Mouse (Mus musculus) liver, adult (tissue): Measurements from ENCODE around the gene Lrrk1.

ENCODE experiments used
- GATA4 ChIP-seq: IDR thresholded peaks from 2 replicates; pipeline ENCODE4 v1.6.1; 2014; ENCODE audit warnings: mild to moderate bottlenecking, low read length; ENCODE audit not compliant: insufficient replicate concordance

The Lrrk1 gene

GRCm38 (mm10) chr7:66219028-66219793 is 168.9 kb downstream of the Lrrk1 start:
- TF ChIP-seq GATA4, result no peak

GRCm38 (mm10) chr7:66218193-66219014 is 169.7 kb downstream of the Lrrk1 start:
- no peak for TF ChIP-seq GATA4

DNA sequence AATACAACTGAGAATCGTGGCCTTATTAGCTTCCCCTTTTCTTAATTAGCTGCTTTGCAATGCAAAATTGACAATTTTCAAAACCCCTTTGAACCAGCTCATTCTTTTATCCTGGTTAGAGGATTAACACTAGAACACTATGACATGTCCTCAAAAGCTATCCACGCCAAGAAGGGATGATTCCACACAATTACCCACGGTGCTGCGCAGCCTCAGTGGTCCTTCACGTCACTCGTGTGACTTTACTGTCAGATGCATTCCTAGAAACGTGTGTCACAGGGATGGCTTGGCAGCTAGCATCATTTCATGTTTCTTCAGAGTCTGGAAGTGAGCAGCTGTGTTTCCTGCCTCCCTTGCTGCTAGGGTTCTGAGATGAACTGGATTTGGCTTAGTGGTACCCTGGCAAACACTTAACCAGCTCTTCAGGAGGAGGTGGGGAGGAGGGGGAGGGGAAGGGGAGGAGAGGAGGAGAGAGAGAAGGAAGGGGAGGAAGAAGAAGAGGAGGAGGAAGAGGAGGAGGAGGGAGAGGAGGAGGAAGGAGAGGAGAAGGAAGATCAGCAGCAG is 170.5 kb downstream of the Lrrk1 start:
- no peak for TF ChIP-seq GATA4

DNA sequence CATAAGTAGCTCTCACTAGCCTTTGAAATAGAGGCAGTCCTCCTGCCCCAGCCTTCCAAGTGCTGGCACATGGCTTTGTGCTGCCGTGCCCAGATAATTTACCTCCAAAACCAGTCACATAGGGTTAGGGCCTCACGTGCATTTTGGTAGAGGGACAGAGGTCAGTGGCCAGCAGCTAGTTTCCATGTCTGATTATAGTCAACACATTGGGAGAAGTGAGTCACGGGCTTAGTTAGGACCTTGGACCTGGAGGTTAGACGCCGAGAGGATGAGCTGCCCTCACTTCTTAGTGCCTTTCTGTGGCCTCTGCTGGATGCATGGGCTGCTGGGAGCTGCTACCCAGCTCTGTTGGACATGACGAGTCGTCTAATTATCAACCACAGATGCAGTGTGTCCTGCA is 171.1 kb downstream of the Lrrk1 start:
- TF ChIP-seq GATA4, result no peak

GRCm38 (mm10) chr7:66215911-66216310 is 172.2 kb downstream of the Lrrk1 start:
- TF ChIP-seq GATA4, result no peak

DNA sequence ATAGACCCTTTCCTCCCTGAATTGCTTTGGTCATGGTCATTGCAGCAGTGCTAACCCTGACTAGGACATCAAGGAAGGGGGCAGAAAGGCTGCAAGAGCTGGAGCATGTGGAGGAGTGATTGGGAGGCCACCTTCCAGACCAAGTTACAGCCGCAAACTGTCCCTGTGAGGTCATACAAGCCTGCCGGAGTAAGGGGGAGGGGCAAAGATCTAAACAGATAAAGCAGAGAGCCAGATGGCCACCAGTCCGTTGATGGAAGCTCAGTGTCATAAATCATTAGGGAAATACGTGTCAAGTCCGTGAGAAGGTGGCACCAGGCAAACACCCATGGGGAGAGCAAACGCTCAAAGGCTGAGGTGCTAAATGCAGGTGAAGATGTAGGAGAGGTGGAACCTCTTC is 173.7 kb downstream of the Lrrk1 start:
- no peak for TF ChIP-seq GATA4

DNA sequence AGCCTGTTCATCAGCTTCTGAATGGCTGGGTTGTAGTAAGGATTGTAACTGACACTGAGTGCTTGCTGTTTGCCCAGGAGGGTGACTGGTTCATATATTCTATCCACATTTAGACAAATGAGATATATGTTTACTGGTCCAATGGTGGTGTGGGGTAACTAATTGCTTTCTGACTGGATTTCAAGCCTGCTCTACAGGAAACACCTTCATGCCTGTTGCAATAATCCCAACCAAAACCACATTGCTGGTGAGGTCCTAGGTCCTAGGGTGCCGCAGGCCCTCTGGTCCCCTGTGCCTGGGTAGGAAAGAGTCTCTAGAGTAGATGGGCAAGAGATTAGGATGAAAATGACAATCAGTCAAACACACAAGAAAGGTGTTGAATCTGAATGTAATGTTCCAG is 175.3 kb downstream of the Lrrk1 start:
- TF ChIP-seq GATA4, result no peak

- TF ChIP-seq GATA4, result no peak
Observed at GRCm38 (mm10) chr7:66209920-66210319, 178.2 kb downstream of the Lrrk1 start.

- no peak for TF ChIP-seq GATA4
Observed at GRCm38 (mm10) chr7:66201657-66202056, 186.5 kb downstream of the Lrrk1 start.

DNA sequence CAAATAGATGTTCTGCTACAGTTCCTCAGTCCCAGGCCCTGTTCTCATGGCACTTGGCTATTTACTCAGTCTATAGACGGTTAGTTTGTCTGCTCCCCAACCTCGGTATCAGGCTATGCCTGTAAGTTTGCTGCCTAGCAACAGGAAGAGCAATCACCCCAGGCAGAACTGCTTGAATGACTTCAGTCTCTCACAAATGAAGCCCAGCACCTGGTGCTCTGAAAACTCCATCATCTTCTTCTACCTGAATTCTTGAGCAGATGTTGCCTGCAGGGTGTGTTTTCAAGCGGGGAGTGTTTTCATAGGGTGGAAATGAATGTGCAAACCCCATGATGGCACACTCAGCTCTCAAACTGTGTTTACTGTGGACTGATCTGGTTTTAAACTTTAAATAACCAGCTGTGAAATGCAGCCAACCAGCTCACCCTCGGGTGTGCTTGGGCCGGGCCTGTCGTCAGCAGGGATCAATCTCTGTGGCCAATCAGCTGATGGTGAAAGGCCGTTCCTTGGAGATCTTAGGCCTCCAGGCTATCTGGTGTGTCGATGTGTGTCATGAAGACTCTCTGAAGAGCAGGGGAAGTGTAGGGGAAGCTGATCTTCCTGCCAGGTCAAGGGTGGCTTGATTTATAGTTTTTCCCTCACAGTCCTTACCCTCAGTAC is 187.2 kb downstream of the Lrrk1 start:
- no peak for TF ChIP-seq GATA4

GRCm38 (mm10) chr7:66200383-66200782 is 187.8 kb downstream of the Lrrk1 start:
- no peak for TF ChIP-seq GATA4

DNA sequence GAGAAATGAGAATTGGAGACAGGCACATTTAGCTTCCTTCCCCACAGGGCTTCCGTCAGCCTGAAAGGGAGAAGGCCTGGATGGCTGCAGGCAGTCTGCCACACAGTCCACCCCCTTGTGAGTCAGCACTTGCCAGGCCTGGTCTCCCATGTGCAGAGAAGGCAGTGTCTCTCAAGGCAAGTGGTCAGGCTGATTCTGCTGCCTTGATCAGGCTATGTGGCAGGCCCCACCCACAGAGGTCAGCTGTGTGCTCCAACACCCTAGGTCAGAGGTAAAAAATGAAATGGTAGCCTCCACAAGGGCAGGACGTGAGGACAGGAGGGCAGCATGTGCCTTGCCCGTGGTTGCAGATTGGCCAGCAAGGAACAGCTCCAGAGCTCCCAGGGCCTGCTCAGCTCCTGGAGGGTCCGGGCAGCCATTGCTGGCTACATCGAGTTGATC is 188.7 kb downstream of the Lrrk1 start:
- TF ChIP-seq GATA4, result no peak

- no peak for TF ChIP-seq GATA4
Observed at GRCm38 (mm10) chr7:66198416-66198815, 189.7 kb downstream of the Lrrk1 start.

GRCm38 (mm10) chr7:66196609-66197445 is 191.3 kb downstream of the Lrrk1 start:
- peak; percentile 98 for TF ChIP-seq GATA4
